Mouse (Mus musculus): ENCODE measurements around the gene Olfr690. TPM values are rescaled to one million over a fixed set of nuclear protein-coding genes. Genes with fewer than 3 reads are reported as not detected.

The Olfr690 gene
- polyA plus RNA-seq, 1 experiment = not detected

GRCm38 (mm10) chr7:105290051-105290450 lies 43.9 kb downstream of the Olfr690 start:
- H3K4me1 ChIP-seq (ENCODE audit: control insufficient read depth, insufficient read depth, insufficient read length, low read length) = no peaks in the 10 kb centered on the region
- no peak overlapping the region for H3K4me3 ChIP-seq (ENCODE audit: insufficient read depth, low read depth, low read length)
- H3K27ac ChIP-seq (replicated peaks; ENCODE audit: low read depth, low read length) = no peak overlapping the region

- no peaks in the 10 kb centered on the region for H3K4me1 ChIP-seq (ENCODE audit: control insufficient read depth, insufficient read depth, insufficient read length, low read length)
- H3K27ac ChIP-seq (replicated peaks; ENCODE audit: low read depth, low read length) = no peak within 1 kb of the TSS
- H3K4me3 ChIP-seq (ENCODE audit: insufficient read depth, low read depth, low read length) = no peak within 1 kb of the TSS
These were observed 46.1 kb downstream of the Olfr690 start, which contains the start of gene Olfr688 for GRCm38 (mm10) chr7:105287795-105288194. Gene Olfr688, plus strand, starts transcription at chr7:105288095.

Other genes with a start within 250 kb of the Olfr690 start
- gene Olfr680-ps1, start 241.3 kb downstream of the Olfr690 start, polyA plus RNA-seq (2012; ENCODE audit: insufficient read depth, insufficient read length, missing spikeins) = not detected in 2 replicates
- gene Olfr681, start 217.3 kb downstream of the Olfr690 start, polyA plus RNA-seq (2012; ENCODE audit: insufficient read depth, insufficient read length, missing spikeins) = not detected in 2 replicates
- gene Olfr683, start 187.1 kb downstream of the Olfr690 start, polyA plus RNA-seq (2012; ENCODE audit: insufficient read depth, insufficient read length, missing spikeins) = not detected in 2 replicates
- not detected in 2 replicates for gene Olfr684, start 170.5 kb downstream of the Olfr690 start, polyA plus RNA-seq (2012; ENCODE audit: insufficient read depth, insufficient read length, missing spikeins)
- gene Olfr685, start 148.1 kb downstream of the Olfr690 start, polyA plus RNA-seq (2012; ENCODE audit: insufficient read depth, insufficient read length, missing spikeins) = not detected in 2 replicates
- not detected in 2 replicates for gene Olfr686, start 126.6 kb downstream of the Olfr690 start, polyA plus RNA-seq (2012; ENCODE audit: insufficient read depth, insufficient read length, missing spikeins)
- gene Olfr688, start 46.0 kb downstream of the Olfr690 start, polyA plus RNA-seq (2012; ENCODE audit: insufficient read depth, insufficient read length, missing spikeins) = not detected in 2 replicates
- not detected in 2 replicates for gene Olfr689, start 22.9 kb downstream of the Olfr690 start, polyA plus RNA-seq (2012; ENCODE audit: insufficient read depth, insufficient read length, missing spikeins)
- not detected in 2 replicates for gene Olfr691, start 8.2 kb upstream of the Olfr690 start, polyA plus RNA-seq (2012; ENCODE audit: insufficient read depth, insufficient read length, missing spikeins)
- gene Olfr692, start 34.1 kb upstream of the Olfr690 start, polyA plus RNA-seq (2012; ENCODE audit: insufficient read depth, insufficient read length, missing spikeins) = not detected in 2 replicates
- gene Gm5901, start 40.9 kb upstream of the Olfr690 start, polyA plus RNA-seq (2012; ENCODE audit: insufficient read depth, insufficient read length, missing spikeins) = not detected in 2 replicates
- gene Fam160a2, start 66.0 kb upstream of the Olfr690 start, polyA plus RNA-seq (2012; ENCODE audit: insufficient read depth, insufficient read length, missing spikeins) = 13.1 and 14.5 TPM in 2 replicates
- not detected in 2 replicates for gene Cnga4, start 70.5 kb upstream of the Olfr690 start, polyA plus RNA-seq (2012; ENCODE audit: insufficient read depth, insufficient read length, missing spikeins)
- not detected in 2 replicates for gene Cckbr, start 91.6 kb upstream of the Olfr690 start, polyA plus RNA-seq (2012; ENCODE audit: insufficient read depth, insufficient read length, missing spikeins)
- gene Cavin3, start 148.2 kb upstream of the Olfr690 start, polyA plus RNA-seq (2012; ENCODE audit: insufficient read depth, insufficient read length, missing spikeins) = 26.8 and 32.1 TPM in 2 replicates
- gene Smpd1, start 220.3 kb upstream of the Olfr690 start, polyA plus RNA-seq (2012; ENCODE audit: insufficient read depth, insufficient read length, missing spikeins) = 66.9 and 75.0 TPM in 2 replicates
- 4.7 and 5.9 TPM in 2 replicates for gene Apbb1, start 247.5 kb upstream of the Olfr690 start, polyA plus RNA-seq (2012; ENCODE audit: insufficient read depth, insufficient read length, missing spikeins)

Data from brown adipose tissue, adult 24 weeks (tissue).